Mouse (Mus musculus) forebrain, embryonic 14.5 days (tissue): ENCODE measurements around the gene Mecp2. TPM values are rescaled to one million over a fixed set of nuclear protein-coding genes. Genes with fewer than 3 reads are reported as not detected.
A peak's percentile ranks its signal among the peaks of the same experiment; 100 is the strongest.

ENCODE experiments used
- ATAC-seq: fragments of 200-750 bp; cut with Nextera tagmentation; 2 replicates; pipeline ENCODE4 v1.8.0; 2017; ENCODE audit warnings: mild to moderate bottlenecking, moderate library complexity
- DNase-seq: peaks from one replicate; pipeline ENCODE4 v3.0.0-alpha.2; 2015; ENCODE audit warnings: low spot score
- H3K27ac ChIP-seq: fragments of 300-500 bp; sonication (generic); 2 replicates; pipeline ENCODE4 v1.5.1; 2014; ENCODE audit warnings: low read depth, mild to moderate bottlenecking, control low read depth, low read length, moderate library complexity
- H3K27me3 ChIP-seq: fragments of 300-500 bp; sonication (generic); replicated peaks from 2 replicates; pipeline ENCODE4 v1.6.1; 2014; ENCODE audit warnings: low read length, control low read depth, mixed read lengths; ENCODE audit not compliant: control insufficient read depth, insufficient read depth
- H3K36me3 ChIP-seq: fragments of 300-500 bp; sonication (generic); 2 replicates; pipeline ENCODE4 v1.6.1; 2014; ENCODE audit warnings: low read length, control low read depth; ENCODE audit not compliant: control insufficient read depth, insufficient read depth
- H3K4me1 ChIP-seq: fragments of 300-500 bp; sonication (generic); 2 replicates; pipeline ENCODE4 v1.6.1; 2014; ENCODE audit warnings: antibody characterized with exemption, low read length, control low read depth; ENCODE audit not compliant: control insufficient read depth, insufficient read depth
- H3K4me2 ChIP-seq: fragments of 300-500 bp; sonication (generic); 2 replicates; pipeline ENCODE4 v1.6.1; 2014; ENCODE audit warnings: mild to moderate bottlenecking, control low read depth, low read length
- H3K4me3 ChIP-seq: fragments of 300-500 bp; sonication (generic); 2 replicates; pipeline ENCODE4 v1.5.1; 2014; ENCODE audit warnings: low read depth, low read length, control low read depth
- H3K9ac ChIP-seq: fragments of 300-500 bp; sonication (generic); 2 replicates; pipeline ENCODE4 v1.6.1; 2014; ENCODE audit warnings: mild to moderate bottlenecking, low read length, control low read depth, moderate library complexity
- H3K9me3 ChIP-seq: fragments of 300-500 bp; sonication (generic); replicated peaks from 2 replicates; pipeline ENCODE4 v1.6.1; 2016; ENCODE audit warnings: low read length, control low read depth, mixed read lengths; ENCODE audit not compliant: control insufficient read depth
- WGBS: fragments of 180-500 bp; shearing (Covaris S2); extraction: QIAGEN DNeasy Blood & Tissue Kit; methylation state at CpG from one replicate; pipeline ENCODE4 v1.1.7; 2014; 5-methylcytosine and 5-hydroxymethylcytosine counted together
- polyA plus RNA-seq: library from polyadenylated mRNA; unstranded; fragments of >200 nt; fragmentation: Nextera tagmentation; extraction: Ambion mirVana; gene quantifications from 2 replicates; pipeline ENCODE4 v1.2.1, GENCODE M21; 2014

Gene Mecp2
- polyA plus RNA-seq, 1 experiment from 2014 or later = 12.6 TPM

DNA sequence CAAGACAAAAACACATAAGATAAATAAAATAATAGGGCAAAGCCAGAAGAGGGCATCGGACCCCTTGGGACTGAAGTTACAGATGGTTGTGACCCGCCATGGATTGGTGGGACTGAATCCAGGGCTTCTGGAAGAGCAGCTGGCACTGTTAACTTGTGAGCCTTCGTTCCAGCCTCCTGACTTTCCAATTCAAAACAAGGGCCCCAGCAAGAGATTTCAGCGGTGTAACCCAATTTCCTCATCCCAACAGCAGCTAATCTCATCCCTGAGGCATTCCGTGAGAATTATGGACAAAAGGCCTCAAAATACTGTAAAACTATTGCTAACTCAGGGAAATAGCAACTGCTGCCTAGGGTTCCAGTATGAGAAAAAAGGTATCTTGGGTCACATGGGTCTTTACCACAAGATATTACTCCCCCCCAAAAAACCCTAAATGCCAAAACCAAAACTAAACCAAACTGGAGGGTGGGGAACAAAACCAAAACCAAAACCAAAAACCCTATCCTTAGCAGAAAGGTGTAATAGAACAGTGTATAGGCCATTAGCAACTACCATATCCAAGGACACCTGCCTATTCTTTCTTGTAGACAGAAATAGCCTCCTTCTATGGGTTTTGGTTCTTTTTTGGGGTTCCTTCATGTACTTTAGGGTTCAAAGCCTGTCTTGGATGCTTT is 97.3 kb downstream of the Mecp2 start:
- WGBS = 82% methylated on average over 5 of the region's 5 CpGs
- Histone ChIP-seq H3K4me1 (no peaks in the 10 kb centered on the region), H3K27me3 (no peaks in the 10 kb centered on the region), H3K36me3 (peaks cover 27% of the 10 kb centered on the region), H3K27ac (no peak overlapping the region), H3K9me3 (no peaks in the 10 kb centered on the region), H3K4me3 (no peak overlapping the region), H3K4me2 (no peak overlapping the region), H3K9ac (no peak overlapping the region)
- ATAC-seq = no peak
- no peak for DNase-seq

DNA sequence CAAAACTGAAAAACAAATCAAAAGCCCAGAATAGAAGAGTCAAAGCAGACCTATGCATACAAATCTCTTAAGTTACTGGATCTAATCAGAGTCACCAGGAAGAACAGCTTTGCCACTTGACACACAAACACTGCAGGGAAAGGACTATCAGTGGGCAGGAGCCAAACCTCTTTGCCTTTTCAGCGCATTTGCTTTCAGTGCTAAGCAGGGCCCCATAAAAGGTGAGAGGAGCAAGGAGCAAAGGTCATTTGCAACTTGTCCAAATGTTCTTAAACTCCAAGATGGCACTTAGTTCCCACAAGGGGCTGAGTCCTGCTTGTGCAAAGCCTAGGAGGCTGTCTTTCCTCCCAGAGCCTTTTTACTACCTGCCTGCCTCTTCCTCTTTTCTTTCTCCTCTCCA is 105.2 kb downstream of the Mecp2 start:
- WGBS = 68% methylated on average over 1 of the region's 1 CpGs
- no peaks in the 10 kb centered on the region for H3K27me3 ChIP-seq
- ATAC-seq (no peak), DNase-seq (no peak)
- H3K27ac ChIP-seq = no peak overlapping the region
- H3K36me3 ChIP-seq = 0 out of 2 replicates have a peak, but pooled peaks cover 10% of the 10 kb centered on the region
- no peaks in the 10 kb centered on the region for H3K9me3 ChIP-seq
- no peak overlapping the region for H3K4me3 ChIP-seq
- H3K9ac ChIP-seq = no peak overlapping the region
- no peak overlapping the region for H3K4me2 ChIP-seq
- H3K4me1 ChIP-seq = no peaks in the 10 kb centered on the region

DNA sequence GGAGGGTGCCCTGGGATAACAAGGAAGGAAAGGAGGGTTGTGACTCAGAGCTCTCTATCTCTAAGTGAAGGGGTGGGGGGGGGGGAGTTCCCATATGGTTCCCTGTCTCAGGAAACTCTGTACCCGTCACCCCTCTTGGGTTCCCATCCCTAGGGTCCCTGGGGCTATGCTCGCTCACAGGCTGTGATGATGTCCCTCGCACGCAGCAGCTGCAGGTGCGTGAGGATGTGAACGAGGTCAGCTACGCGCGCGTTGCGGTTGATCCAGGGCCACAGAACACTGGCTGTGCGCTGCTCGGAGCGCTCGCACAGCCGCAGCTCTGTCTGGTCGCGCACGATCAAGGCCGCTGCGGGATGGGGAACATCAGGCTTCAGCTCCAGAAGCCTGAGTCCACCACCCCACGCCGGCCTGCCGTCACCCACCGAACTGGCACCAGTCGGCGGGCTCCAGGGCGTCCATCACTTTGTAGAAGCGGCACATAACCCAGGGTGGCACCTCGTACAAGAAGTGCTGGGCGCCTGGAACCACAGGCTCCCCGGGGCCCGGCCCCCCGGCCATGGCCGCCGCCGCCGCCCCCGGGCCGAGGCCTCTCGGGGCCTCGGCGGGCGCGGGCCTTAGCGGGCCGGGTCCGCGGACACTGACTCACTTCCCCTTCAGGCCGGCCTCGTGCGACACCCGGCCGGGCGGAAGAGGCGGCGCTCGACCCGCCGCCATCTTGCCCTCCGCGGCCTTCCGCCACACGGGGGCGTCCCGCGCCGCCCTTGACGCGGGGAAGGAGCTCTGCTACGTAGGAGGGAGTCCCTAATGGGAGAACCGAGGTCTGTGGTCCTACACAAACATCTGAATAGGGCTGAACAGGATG is 111.7 kb downstream of the Mecp2 start, which contains the start of gene Irak1:
Gene Irak1, minus strand, starts transcription at position 731 of the 862 bp plus-strand sequence.
- peak within 1 kb of the TSS; percentile 83 for H3K9ac ChIP-seq
- WGBS = 30% methylated on average over 68 of the region's 72 CpGs
- no peaks in the 10 kb centered on the region for H3K27me3 ChIP-seq
- ATAC-seq (peak; percentile 93), DNase-seq (peak; percentile 74)
- no peaks in the 10 kb centered on the region for H3K9me3 ChIP-seq
- peaks cover 3% of the 10 kb centered on the region; the same call in 1 of the 2 replicates for H3K4me1 ChIP-seq
- peak within 1 kb of the TSS; percentile 55 for H3K4me2 ChIP-seq
- H3K36me3 ChIP-seq = peaks cover 11% of the 10 kb centered on the region
- peak within 1 kb of the TSS; percentile 53 for H3K4me3 ChIP-seq
- peak within 1 kb of the TSS; percentile 65 for H3K27ac ChIP-seq

DNA sequence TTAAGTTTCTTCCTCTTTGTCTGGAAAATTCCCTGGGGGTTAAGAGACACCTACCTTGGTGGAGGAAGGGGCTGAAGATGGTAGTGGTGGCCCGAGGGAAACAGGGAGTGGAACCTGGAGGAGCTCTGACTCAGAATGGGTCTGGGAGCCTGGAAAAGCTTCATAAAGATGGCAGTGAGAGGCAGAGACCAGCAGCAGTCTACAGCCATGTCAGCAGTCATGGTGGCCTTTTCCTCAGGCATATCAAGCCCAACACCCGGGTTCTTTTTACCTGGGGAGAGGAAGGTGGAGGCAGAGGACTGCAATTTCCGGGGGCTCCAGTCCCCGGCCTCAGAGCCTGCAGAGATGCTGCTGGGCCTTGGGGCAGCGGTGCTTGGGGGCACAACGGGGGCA is 112.4 kb downstream of the Mecp2 start:
- Histone ChIP-seq H3K9ac (peak overlapping the region; percentile 83), H3K4me1 (peaks cover 3% of the 10 kb centered on the region; the same call in 1 of the 2 replicates), H3K27me3 (no peaks in the 10 kb centered on the region), H3K9me3 (no peaks in the 10 kb centered on the region), H3K4me2 (peak overlapping the region; percentile 55), H3K4me3 (peak overlapping the region; percentile 53), H3K27ac (peak overlapping the region; percentile 65; the same call in 1 of the 2 replicates), H3K36me3 (peaks cover 18% of the 10 kb centered on the region)
- 40% methylated on average over 6 of the region's 6 CpGs for WGBS
- DNase-seq (no peak), ATAC-seq (no peak; the same call in 1 of the 2 replicates)

DNA sequence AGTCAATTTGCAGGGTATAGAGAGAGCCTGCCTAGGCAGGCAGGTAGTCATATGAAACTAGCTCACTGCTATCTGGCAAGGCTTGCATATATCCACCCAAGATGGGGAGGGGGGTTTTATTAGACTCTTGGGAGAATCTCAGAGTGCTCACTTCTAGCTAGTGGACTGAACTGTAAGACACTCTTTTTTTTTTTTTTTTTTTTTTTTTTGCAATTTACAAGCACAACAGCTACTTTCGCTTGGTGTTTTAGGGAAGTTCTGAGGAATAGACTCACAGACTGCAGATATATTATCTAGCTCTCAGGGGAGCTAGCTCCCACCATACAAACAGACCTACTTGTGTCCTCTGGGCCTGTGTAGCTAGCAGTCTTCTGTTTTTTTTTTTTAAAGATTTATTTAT is 120.6 kb downstream of the Mecp2 start:
- H3K36me3 ChIP-seq = peaks cover 17% of the 10 kb centered on the region

DNA sequence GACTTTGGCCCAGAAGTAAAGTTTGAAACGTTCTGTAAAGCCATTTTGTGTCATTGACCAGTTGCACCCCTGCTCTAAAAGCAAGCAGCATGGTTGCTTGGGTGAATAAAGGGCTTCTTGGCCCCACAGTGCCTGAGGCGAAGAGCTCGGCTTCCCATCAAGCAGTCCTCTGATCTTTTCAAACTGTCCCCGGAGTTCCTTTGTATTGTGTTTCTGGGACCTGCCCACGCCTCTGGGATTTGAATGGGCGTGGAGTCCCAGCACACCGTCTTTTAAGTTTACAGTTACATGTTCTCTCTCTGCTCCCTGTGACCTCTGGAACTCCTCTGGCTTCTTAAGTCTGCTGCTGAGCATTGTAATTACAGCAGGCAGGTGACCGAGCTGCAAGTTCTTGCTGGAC is 127.1 kb downstream of the Mecp2 start:
- Histone ChIP-seq H3K27me3 (no peaks in the 10 kb centered on the region), H3K9ac (no peak overlapping the region), H3K36me3 (no peaks in the 10 kb centered on the region), H3K4me1 (no peaks in the 10 kb centered on the region), H3K27ac (no peak overlapping the region), H3K4me3 (no peak overlapping the region), H3K9me3 (no peaks in the 10 kb centered on the region), H3K4me2 (no peak overlapping the region)
- ATAC-seq (no peak), DNase-seq (no peak)
- WGBS = 37% methylated on average over 8 of the region's 8 CpGs

More for the DNA sequence above, 120.6 kb downstream of the Mecp2 start:
- no peaks in the 10 kb centered on the region for H3K9me3 ChIP-seq
- H3K4me2 ChIP-seq = no peak overlapping the region
- ATAC-seq (no peak), DNase-seq (no peak)
- H3K9ac ChIP-seq = no peak overlapping the region
- H3K27me3 ChIP-seq = no peaks in the 10 kb centered on the region
- H3K27ac ChIP-seq = no peak overlapping the region
- no peaks in the 10 kb centered on the region for H3K4me1 ChIP-seq
- H3K4me3 ChIP-seq = no peak overlapping the region
- 100% methylated on average over 1 of the region's 1 CpGs for WGBS

DNA sequence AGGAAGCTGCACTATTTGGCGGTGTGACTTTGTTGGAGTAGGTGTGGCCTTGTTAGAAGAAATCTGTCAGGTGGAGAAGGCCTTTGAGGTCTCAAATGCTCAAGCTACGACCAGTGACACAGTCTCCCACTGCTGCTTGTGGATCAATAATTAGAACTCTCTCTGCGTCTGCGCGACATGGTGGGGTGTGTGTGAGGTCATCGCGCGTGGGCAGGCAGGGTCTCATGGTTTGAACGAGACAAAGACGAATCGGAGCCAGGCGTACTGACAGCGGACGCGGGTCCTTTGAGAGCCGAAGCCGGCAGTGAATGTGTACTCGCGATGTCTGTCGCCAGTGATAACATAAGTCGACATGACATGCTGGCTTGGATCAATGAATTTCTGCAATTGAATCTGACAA is 128.8 kb downstream of the Mecp2 start:
- H3K36me3 ChIP-seq = no peaks in the 10 kb centered on the region
- no peak overlapping the region for H3K9ac ChIP-seq
- H3K4me1 ChIP-seq = no peaks in the 10 kb centered on the region
- no peak overlapping the region for H3K27ac ChIP-seq
- WGBS = 90% methylated on average over 21 of the region's 21 CpGs
- H3K4me2 ChIP-seq = no peak overlapping the region
- ATAC-seq (no peak), DNase-seq (no peak)
- H3K9me3 ChIP-seq = no peaks in the 10 kb centered on the region
- no peak overlapping the region for H3K4me3 ChIP-seq
- H3K27me3 ChIP-seq = no peaks in the 10 kb centered on the region

DNA sequence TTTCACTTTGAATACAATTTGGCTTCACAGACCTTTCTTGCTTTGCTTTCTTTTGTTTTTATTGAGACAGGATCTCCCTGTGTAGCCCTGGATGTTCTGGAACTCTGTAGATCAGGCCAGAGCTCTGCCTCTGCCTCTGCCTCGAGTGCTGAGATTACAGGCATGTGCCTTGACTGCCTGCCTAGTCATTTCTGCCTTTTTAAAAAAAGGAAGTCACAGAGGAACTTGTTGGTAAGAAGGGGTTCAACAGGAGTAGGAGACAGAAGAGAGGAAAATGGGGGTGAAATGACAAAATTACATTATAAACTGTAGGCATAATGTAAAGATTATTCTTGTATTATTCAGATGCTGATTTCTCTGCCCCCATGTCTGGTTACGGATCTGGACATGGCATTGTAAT is 131.5 kb downstream of the Mecp2 start:
- DNase-seq = no peak
- Histone ChIP-seq H3K4me1 (no peaks in the 10 kb centered on the region), H3K9me3 (no peaks in the 10 kb centered on the region), H3K27me3 (no peaks in the 10 kb centered on the region), H3K9ac (no peak overlapping the region), H3K4me3 (no peak overlapping the region), H3K4me2 (no peak overlapping the region), H3K36me3 (no peaks in the 10 kb centered on the region), H3K27ac (no peak overlapping the region)
- WGBS = 65% methylated on average over 2 of the region's 2 CpGs
- ATAC-seq = no peak

DNA sequence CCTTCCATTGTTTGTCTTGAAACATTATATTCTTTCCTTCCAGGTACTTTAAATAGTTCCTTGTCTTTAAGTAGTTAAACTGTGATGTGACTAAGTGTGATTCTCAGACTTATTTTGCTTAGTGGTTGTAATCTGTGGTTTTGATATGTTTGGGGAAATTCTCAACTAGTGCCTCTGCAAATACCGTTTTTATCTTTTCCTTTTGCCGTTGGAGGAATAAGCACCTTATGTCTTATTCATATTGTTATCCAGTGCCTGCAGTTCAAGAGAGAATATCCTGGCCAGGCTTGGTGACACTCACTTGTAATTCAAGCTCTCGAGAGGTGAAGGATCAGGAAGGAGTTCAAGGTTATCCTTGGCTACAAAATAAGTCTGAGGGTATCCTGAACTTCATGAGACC is 134.1 kb downstream of the Mecp2 start:
- Histone ChIP-seq H3K4me2 (no peak overlapping the region), H3K4me3 (no peak overlapping the region), H3K4me1 (no peaks in the 10 kb centered on the region), H3K36me3 (no peaks in the 10 kb centered on the region), H3K27ac (no peak overlapping the region), H3K9ac (no peak overlapping the region), H3K9me3 (no peaks in the 10 kb centered on the region), H3K27me3 (no peaks in the 10 kb centered on the region)
- 81% methylated on average over 3 of the region's 3 CpGs for WGBS
- ATAC-seq (no peak), DNase-seq (no peak)
